15 mouse cellular contexts compared by ENCODE assay signal in genomic region chrX:153369780-153370179, GRCm38 (mm10).
A peak's percentile ranks its signal among the peaks of the same experiment; 100 is the strongest.
DNase-seq lines count a peak whose midpoint lies in the region; ATAC-seq and TF ChIP-seq lines count a peak whose summit lies in the region.
"Had no signal": no experiment of that assay in that cellular context is flagged by ENCODE, and none has a peak within 500 bp of the region (broad histone marks: within the 10 kb centered on the region; RNA-seq: fewer than 3 reads in every experiment).

No protein-coding gene starts in this region.

- no peak overlapping the region for H3K4me2 ChIP-seq in intestine, postnatal 0 days (replicated peaks; ENCODE audit: low read depth)
- H3K4me2 ChIP-seq in intestine, embryonic 16.5 days (ENCODE audit: low read depth, low read length), result no peak overlapping the region
- H3K4me2 ChIP-seq in CH12.LX (ENCODE audit: insufficient read depth, low read depth, poor library complexity, severe bottlenecking), result no peak overlapping the region
- H3K4me2 ChIP-seq: forebrain, embryonic 13.5 days; intestine, embryonic 15.5 days; liver, embryonic 12.5 days; neural tube, embryonic 12.5 days had no signal

- peak; percentile 52 for TF ChIP-seq CTCF in intestine, postnatal 0 days (IDR thresholded peaks at IDR 0.05; ENCODE audit: low read depth)
- TF ChIP-seq CTCF in CH12.LX (conservative IDR thresholded peaks at IDR 0.05 in 1 of 2, IDR thresholded peaks at IDR 0.05 in 1 of 2; ENCODE audit: low read depth in 2 of 2, low read length in 2 of 2), result peak; percentile 11 to 48; a peak in 3 of 4 replicates

- TF ChIP-seq EP300 in CH12.LX (IDR thresholded peaks at IDR 0.05; ENCODE audit: low read length), result no peak

- no peaks in the 10 kb centered on the region for H3K27me3 ChIP-seq in intestine, postnatal 0 days (replicated peaks; ENCODE audit: control insufficient read depth, insufficient read depth, low read length)
- no peaks in the 10 kb centered on the region for H3K27me3 ChIP-seq in intestine, embryonic 16.5 days (replicated peaks; ENCODE audit: control insufficient read depth, insufficient read depth, low read length)
- H3K27me3 ChIP-seq in CH12.LX (replicated peaks), result no peaks in the 10 kb centered on the region
- H3K27me3 ChIP-seq: forebrain, embryonic 13.5 days; intestine, embryonic 15.5 days; liver, embryonic 12.5 days; megakaryocyte, embryonic 14.5 days; neural tube, embryonic 12.5 days had no signal

- H3K27ac ChIP-seq in intestine, postnatal 0 days (ENCODE audit: low read depth, low read length), result no peak overlapping the region
- no peak overlapping the region for H3K27ac ChIP-seq in intestine, embryonic 16.5 days (ENCODE audit: low read length)
- no peak overlapping the region for H3K27ac ChIP-seq in CH12.LX (ENCODE audit: insufficient read depth, low read depth)
- H3K27ac ChIP-seq: forebrain, embryonic 13.5 days; heart, embryonic 10.5 days; intestine, embryonic 15.5 days; liver, embryonic 12.5 days; neural tube, embryonic 12.5 days had no signal

- 35% methylated on average over 8 of the region's 8 CpGs for WGBS in intestine, postnatal 0 days
- WGBS in intestine, embryonic 16.5 days, result 39% methylated on average over 8 of the region's 8 CpGs

- no peak; the same call in none of the 2 replicates for TF ChIP-seq RAD21 in CH12.LX (IDR thresholded peaks at IDR 0.05; ENCODE audit: low read depth, low read length)

- no peak for TF ChIP-seq POLR2A in CH12.LX (IDR thresholded peaks at IDR 0.05; ENCODE audit: low read depth, low read length)

- no peak overlapping the region for H3K4me3 ChIP-seq in intestine, postnatal 0 days (ENCODE audit: low read depth, low read length)
- H3K4me3 ChIP-seq in intestine, embryonic 16.5 days (ENCODE audit: low read length), result no peak overlapping the region
- H3K4me3 ChIP-seq in CH12.LX (replicated peaks in 1 of 3; ENCODE audit: low read depth in 2 of 3, low read length in 2 of 3, poor library complexity in 1 of 3), result no peak overlapping the region
- H3K4me3 ChIP-seq: forebrain, embryonic 13.5 days; heart, embryonic 10.5 days; intestine, embryonic 15.5 days; liver, embryonic 12.5 days; megakaryocyte, embryonic 14.5 days; neural tube, embryonic 12.5 days had no signal

- no peak overlapping the region for H3K9ac ChIP-seq in intestine, postnatal 0 days (ENCODE audit: low read depth, low read length)
- H3K9ac ChIP-seq in intestine, embryonic 16.5 days (ENCODE audit: low read depth, low read length), result no peak overlapping the region
- no peak overlapping the region for H3K9ac ChIP-seq in CH12.LX (ENCODE audit: insufficient read depth, low read depth)
- H3K9ac ChIP-seq: forebrain, embryonic 13.5 days; intestine, embryonic 15.5 days; liver, embryonic 12.5 days; neural tube, embryonic 12.5 days had no signal

- DNase-seq in 416B (ENCODE audit: low read depth) (peak; percentile 17), CH12.LX (ENCODE audit: extremely low read depth) (peak; percentile 7)
- peak; percentile 11 for DNase-seq in embryo, embryonic 11 days
- DNase-seq in spleen, postnatal 14 days (ENCODE audit: low spot score in 2 of 2), result no peak
- no peak for DNase-seq in layer of hippocampus, adult 8-10 months (ENCODE audit: low spot score in 2 of 2)
- DNase-seq: layer of hippocampus, adult 9-11 months; right cerebral cortex, postnatal 14 days had no signal

- H3K9me3 ChIP-seq in intestine, postnatal 0 days (ENCODE audit: control insufficient read depth), result no peaks in the 10 kb centered on the region
- no peaks in the 10 kb centered on the region for H3K9me3 ChIP-seq in intestine, embryonic 16.5 days (ENCODE audit: control insufficient read depth, low read length)
- no peaks in the 10 kb centered on the region for H3K9me3 ChIP-seq in CH12.LX (replicated peaks; ENCODE audit: low read length)
- H3K9me3 ChIP-seq: forebrain, embryonic 13.5 days; heart, embryonic 10.5 days; intestine, embryonic 15.5 days; liver, embryonic 12.5 days; megakaryocyte, embryonic 14.5 days; neural tube, embryonic 12.5 days had no signal

- no peaks in the 10 kb centered on the region for H3K79me2 ChIP-seq in CH12.LX (replicated peaks; ENCODE audit: control insufficient read depth, extremely low read depth, insufficient read depth, poor library complexity, severe bottlenecking)

- no peak for ATAC-seq in intestine, postnatal 0 days
- ATAC-seq in intestine, embryonic 16.5 days, result no peak
- ATAC-seq: forebrain, embryonic 13.5 days; intestine, embryonic 15.5 days; liver, embryonic 12.5 days had no signal

- dilution Hi-C loops in CH12.LX (cut with MboI; ENCODE audit: extremely low pct_ligation_motif_present, extremely low pct_unique_long_range_greater_than_20kb, low sequenced_read_pairs), result no loop called here

- no peaks in the 10 kb centered on the region for H3K36me3 ChIP-seq in intestine, postnatal 0 days (ENCODE audit: control insufficient read depth, insufficient read depth)
- H3K36me3 ChIP-seq in intestine, embryonic 16.5 days (ENCODE audit: control insufficient read depth, insufficient read depth, low read length), result no peaks in the 10 kb centered on the region
- no peaks in the 10 kb centered on the region for H3K36me3 ChIP-seq in CH12.LX (replicated peaks in 1 of 2; ENCODE audit: control insufficient read depth in 1 of 2, insufficient read depth in 1 of 2, low read length in 1 of 2)
- H3K36me3 ChIP-seq: heart, embryonic 10.5 days; intestine, embryonic 15.5 days; liver, embryonic 12.5 days; neural tube, embryonic 12.5 days had no signal

- no peaks in the 10 kb centered on the region for H3K4me1 ChIP-seq in intestine, postnatal 0 days (replicated peaks; ENCODE audit: control insufficient read depth, insufficient read depth, low read length)
- no peaks in the 10 kb centered on the region for H3K4me1 ChIP-seq in intestine, embryonic 16.5 days (ENCODE audit: control insufficient read depth, insufficient read depth, low read length)
- no peaks in the 10 kb centered on the region for H3K4me1 ChIP-seq in CH12.LX (ENCODE audit: control insufficient read depth in 1 of 2, insufficient read depth in 2 of 2)
- H3K4me1 ChIP-seq: forebrain, embryonic 13.5 days; heart, embryonic 10.5 days; intestine, embryonic 15.5 days; liver, embryonic 12.5 days; megakaryocyte, embryonic 14.5 days; neural tube, embryonic 12.5 days had no signal

- in situ Hi-C loops in CH12.LX (cut with MboI; ENCODE audit: low pct_ligation_motif_present, low pct_unique_long_range_greater_than_20kb, low sequenced_read_pairs), result no loop called here

TF ChIP-seq in CH12.LX, 34 proteins besides CTCF, POLR2A, EP300 and RAD21:
- TF ChIP-seq RCOR1 (conservative IDR thresholded peaks at IDR 0.05; ENCODE audit: low read depth, low read length), result no peak

Comparison
In these comparisons a context has a peak if more than half of its experiments do, and no peak if none do; other contexts are left out.
1. DNase-seq: peak in 416B (single experiment), CH12.LX (single experiment) and embryo, embryonic 11 days (single experiment); none in spleen, postnatal 14 days (0 of 2) and layer of hippocampus, adult 8-10 months (0 of 2).